Mouse (Mus musculus) kidney, adult 9 months (tissue): ENCODE data around the gene Xrcc4.

ENCODE experiments used
- DNase-seq: peaks from one replicate; pipeline ENCODE4 v3.0.0; 2022

The Xrcc4 gene

GRCm38 (mm10) chr13:89918814-89919481, 170.5 kb downstream of the Xrcc4 start:
- no peak for DNase-seq

GRCm38 (mm10) chr13:89914332-89914731, 175.1 kb downstream of the Xrcc4 start:
- no peak for DNase-seq

GRCm38 (mm10) chr13:89913891-89914290, 175.5 kb downstream of the Xrcc4 start:
- no peak for DNase-seq

GRCm38 (mm10) chr13:89906120-89906519, 183.3 kb downstream of the Xrcc4 start:
- no peak for DNase-seq

GRCm38 (mm10) chr13:89899066-89899465, 190.3 kb downstream of the Xrcc4 start:
- no peak for DNase-seq

GRCm38 (mm10) chr13:89892140-89892539, 197.3 kb downstream of the Xrcc4 start:
- DNase-seq, result no peak

- no peak for DNase-seq
Measured at GRCm38 (mm10) chr13:89890159-89890558, 199.2 kb downstream of the Xrcc4 start.

- DNase-seq, result no peak
Measured at GRCm38 (mm10) chr13:89889074-89889473, 200.3 kb downstream of the Xrcc4 start.

GRCm38 (mm10) chr13:89883523-89883922, 205.9 kb downstream of the Xrcc4 start:
- DNase-seq, result no peak

GRCm38 (mm10) chr13:89881281-89881680, 208.1 kb downstream of the Xrcc4 start:
- no peak for DNase-seq

- peak; percentile 5 for DNase-seq
Measured at GRCm38 (mm10) chr13:89878832-89879468, 210.5 kb downstream of the Xrcc4 start.

GRCm38 (mm10) chr13:89875499-89875898, 213.9 kb downstream of the Xrcc4 start:
- no peak for DNase-seq

- no peak for DNase-seq
Measured at GRCm38 (mm10) chr13:89872725-89873124, 216.7 kb downstream of the Xrcc4 start.

- no peak for DNase-seq
Measured at GRCm38 (mm10) chr13:89854139-89854538, 235.3 kb downstream of the Xrcc4 start.

- DNase-seq, result no peak
Measured at GRCm38 (mm10) chr13:89850746-89851145, 238.7 kb downstream of the Xrcc4 start.

- no peak for DNase-seq
Measured at GRCm38 (mm10) chr13:89849955-89850354, 239.5 kb downstream of the Xrcc4 start.

- DNase-seq, result no peak
Measured at GRCm38 (mm10) chr13:89838635-89839034, 250.8 kb downstream of the Xrcc4 start.

GRCm38 (mm10) chr13:89834485-89834884, 254.9 kb downstream of the Xrcc4 start:
- no peak for DNase-seq

- DNase-seq, result no peak
Measured at GRCm38 (mm10) chr13:89833053-89833670, 256.2 kb downstream of the Xrcc4 start.

GRCm38 (mm10) chr13:89828429-89828970, 260.9 kb downstream of the Xrcc4 start:
- DNase-seq, result no peak

- no peak for DNase-seq
Measured at GRCm38 (mm10) chr13:89827838-89828237, 261.6 kb downstream of the Xrcc4 start.

- no peak for DNase-seq
Measured at GRCm38 (mm10) chr13:89814543-89814942, 274.9 kb downstream of the Xrcc4 start.

GRCm38 (mm10) chr13:89812169-89812568, 277.2 kb downstream of the Xrcc4 start:
- no peak for DNase-seq

- DNase-seq, result no peak
Measured at GRCm38 (mm10) chr13:89809024-89809423, 280.4 kb downstream of the Xrcc4 start.
